Mouse (Mus musculus) hindbrain, postnatal 0 days (tissue): ENCODE results near the gene Ces1e. TPM values are rescaled to one million over a fixed set of nuclear protein-coding genes. Genes with fewer than 3 reads are reported as not detected.
A peak's percentile ranks its signal among the peaks of the same experiment; 100 is the strongest.
"Not testable (repeated sequence)": the region's sequence is repeated elsewhere in the genome, so short reads cannot be mapped to it uniquely, and the experiment has no call there.

Experiments used
- ATAC-seq: fragments of 200-750 bp; cut with Nextera tagmentation; 2 replicates; pipeline ENCODE4 v1.8.0; 2017; ENCODE audit warnings: mild to moderate bottlenecking, moderate TSS enrichment, moderate library complexity
- DNase-seq: peaks from one replicate; pipeline ENCODE4 v3.0.0-alpha.2; 2015; ENCODE audit warnings: low spot score
- H3K27ac ChIP-seq: fragments of 300-500 bp; sonication (generic); 2 replicates; pipeline ENCODE4 v1.5.1; 2014; ENCODE audit warnings: mild to moderate bottlenecking
- H3K27me3 ChIP-seq: fragments of 300-500 bp; sonication (generic); 2 replicates; pipeline ENCODE4 v1.6.1; 2014; ENCODE audit warnings: low read length, mixed read lengths; ENCODE audit not compliant: insufficient read depth
- H3K36me3 ChIP-seq: fragments of 300-500 bp; sonication (generic); 2 replicates; pipeline ENCODE4 v1.6.1; 2014; ENCODE audit warnings: low read length, mixed read lengths; ENCODE audit not compliant: insufficient read depth
- H3K4me1 ChIP-seq: fragments of 300-500 bp; sonication (generic); 2 replicates; pipeline ENCODE4 v1.6.1; 2014; ENCODE audit warnings: antibody characterized with exemption, low read length, mixed read lengths; ENCODE audit not compliant: insufficient read depth
- H3K4me2 ChIP-seq: fragments of 300-500 bp; sonication (generic); 2 replicates; pipeline ENCODE4 v1.6.1; 2014; ENCODE audit warnings: low read depth, mild to moderate bottlenecking, low read length, moderate library complexity, mixed read lengths
- H3K4me3 ChIP-seq: fragments of 300-500 bp; sonication (generic); 2 replicates; pipeline ENCODE4 v1.5.1; 2014; ENCODE audit warnings: low read length
- H3K9ac ChIP-seq: fragments of 300-500 bp; sonication (generic); replicated peaks from 2 replicates; pipeline ENCODE4 v1.6.1; 2014; ENCODE audit warnings: mild to moderate bottlenecking, low read length, moderate library complexity, mixed read lengths
- H3K9me3 ChIP-seq: fragments of 300-500 bp; sonication (generic); 2 replicates; pipeline ENCODE4 v1.6.1; 2016; ENCODE audit warnings: low read length, mixed read lengths
- CTCF ChIP-seq: IDR thresholded peaks from 2 replicates; pipeline ENCODE4 v1.5.1; 2016; ENCODE audit warnings: antibody characterized with exemption, control low read depth, low read depth
- WGBS: fragments of 180-500 bp; shearing (Covaris S2); extraction: QIAGEN DNeasy Blood & Tissue Kit; methylation state at CpG from one replicate; pipeline ENCODE4 v1.1.7; 2014; 5-methylcytosine and 5-hydroxymethylcytosine counted together
- polyA plus RNA-seq: library from polyadenylated mRNA; unstranded; fragments of >200 nt; fragmentation: Nextera tagmentation; extraction: Ambion mirVana; gene quantifications from 2 replicates; pipeline ENCODE4 v1.2.1, GENCODE M21; 2015
- total RNA-seq: library from RNA; depleted of rRNA; stranded (reverse); fragments of >200 nt; gene quantifications from 2 replicates; pipeline ENCODE4 v1.2.3, GENCODE M21; 2014

The Ces1e gene
- total and polyA plus RNA-seq, 2 experiments from 2014 or later: not detected

DNA sequence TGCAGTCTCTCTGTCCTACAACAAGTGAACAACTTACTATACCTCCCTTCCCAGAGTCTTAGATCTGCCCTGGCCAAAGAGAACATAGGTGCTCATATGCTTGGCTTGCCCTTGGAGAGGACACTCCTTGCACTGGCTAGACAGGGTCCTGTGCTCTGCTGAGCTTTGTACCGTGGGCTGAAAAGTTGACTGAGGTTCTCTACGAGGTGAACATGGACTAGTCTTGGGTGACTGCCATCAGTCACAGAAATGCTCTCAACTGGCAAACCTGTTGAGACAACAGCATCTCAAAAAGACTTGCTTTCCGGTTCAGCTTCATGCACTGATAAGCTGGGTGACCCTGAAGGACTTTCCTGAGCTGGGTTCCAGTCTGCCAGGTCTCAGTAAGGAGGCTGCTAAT is 7.5 kb downstream of the Ces1e start:
- no peak for TF ChIP-seq CTCF
- ATAC-seq: no peak
- no peak overlapping the region for H3K4me2 ChIP-seq
- H3K36me3 ChIP-seq: no peaks in the 10 kb centered on the region
- H3K27ac ChIP-seq: no peak overlapping the region
- H3K27me3 ChIP-seq: no peaks in the 10 kb centered on the region
- DNase-seq: no peak
- H3K4me1 ChIP-seq: no peaks in the 10 kb centered on the region
- H3K4me3 ChIP-seq: no peak overlapping the region
- H3K9me3 ChIP-seq: no peaks in the 10 kb centered on the region
- H3K9ac ChIP-seq: no peak overlapping the region
- WGBS: 78% methylated on average over 3 of the region's 3 CpGs

DNA sequence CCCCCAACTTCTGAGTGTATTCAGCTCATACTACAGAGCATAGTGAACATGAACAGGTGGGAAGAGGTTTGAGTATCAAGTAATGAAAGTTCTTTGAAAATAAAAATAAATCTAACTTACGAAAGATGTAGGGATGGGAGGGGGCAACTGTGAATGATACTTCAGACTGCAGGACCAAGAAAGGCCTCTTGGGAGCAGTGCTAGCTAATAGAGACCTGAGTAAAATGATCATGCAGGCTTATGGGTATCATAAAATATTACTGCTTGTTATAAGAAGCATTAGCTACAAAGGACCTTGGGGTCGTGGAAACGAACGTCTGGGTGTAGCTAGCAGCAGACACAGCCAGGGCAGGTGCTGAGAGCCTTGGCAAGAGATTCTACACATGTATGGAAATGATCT is 11.6 kb downstream of the Ces1e start:
- no peak overlapping the region for H3K27ac ChIP-seq
- H3K4me1 ChIP-seq: no peaks in the 10 kb centered on the region
- DNase-seq (peak; percentile 17), ATAC-seq (no peak)
- H3K9ac ChIP-seq: no peak overlapping the region
- H3K27me3 ChIP-seq: no peaks in the 10 kb centered on the region
- no peaks in the 10 kb centered on the region for H3K36me3 ChIP-seq
- H3K9me3 ChIP-seq: no peaks in the 10 kb centered on the region
- WGBS: 68% methylated on average over 4 of the region's 4 CpGs
- peak; percentile 39; the same call in 1 of the 2 replicates for TF ChIP-seq CTCF
- H3K4me2 ChIP-seq: no peak overlapping the region
- no peak overlapping the region for H3K4me3 ChIP-seq

DNA sequence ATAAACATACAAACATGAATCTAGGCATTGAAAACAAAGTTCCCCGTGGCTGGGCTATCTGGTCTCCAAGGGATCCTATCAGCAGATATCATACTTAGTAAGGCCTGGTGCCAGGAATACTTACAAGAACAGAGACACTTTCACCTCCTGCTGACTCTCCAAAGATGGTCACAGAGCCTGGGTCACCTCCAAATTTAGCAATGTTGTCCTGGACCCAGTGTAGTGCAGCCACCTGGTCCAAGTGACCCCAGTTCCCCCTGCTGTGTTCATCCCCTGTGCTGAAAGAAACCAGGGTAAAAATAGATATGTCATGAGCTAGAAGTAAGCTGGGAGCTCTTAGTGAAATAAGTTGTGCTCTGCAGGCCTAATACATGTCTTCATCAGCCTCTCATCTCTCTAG is 12.0 kb downstream of the Ces1e start:
- H3K9ac ChIP-seq: no peak overlapping the region
- 88% methylated on average over 1 of the region's 1 CpGs for WGBS

DNA sequence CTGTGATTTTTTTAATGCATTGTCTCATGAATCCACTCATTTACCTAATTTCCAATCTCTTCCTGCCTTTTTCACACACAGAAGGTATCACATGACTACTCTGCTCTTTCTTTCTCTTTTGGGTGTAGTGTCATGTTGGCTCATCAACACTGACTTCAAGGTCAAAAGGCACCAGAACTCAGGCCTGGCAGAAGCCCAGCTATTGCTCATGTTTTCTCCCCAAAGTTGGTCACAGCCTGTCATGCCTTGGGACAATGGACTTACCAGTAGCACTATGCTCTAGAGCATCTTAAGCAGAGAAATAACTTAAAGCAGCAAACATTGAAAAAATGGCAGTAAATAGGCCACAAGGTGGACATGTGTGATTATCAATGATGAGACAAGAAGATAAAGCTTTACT is 18.3 kb downstream of the Ces1e start:
- no peaks in the 10 kb centered on the region for H3K27me3 ChIP-seq

More for the DNA sequence above, 12.0 kb downstream of the Ces1e start:
- Histone ChIP-seq H3K4me1 (no peaks in the 10 kb centered on the region), H3K4me3 (no peak overlapping the region), H3K27ac (no peak overlapping the region), H3K27me3 (no peaks in the 10 kb centered on the region), H3K4me2 (no peak overlapping the region), H3K36me3 (no peaks in the 10 kb centered on the region), H3K9me3 (no peaks in the 10 kb centered on the region)
- ATAC-seq: no peak
- no peak for TF ChIP-seq CTCF
- DNase-seq: no peak

DNA sequence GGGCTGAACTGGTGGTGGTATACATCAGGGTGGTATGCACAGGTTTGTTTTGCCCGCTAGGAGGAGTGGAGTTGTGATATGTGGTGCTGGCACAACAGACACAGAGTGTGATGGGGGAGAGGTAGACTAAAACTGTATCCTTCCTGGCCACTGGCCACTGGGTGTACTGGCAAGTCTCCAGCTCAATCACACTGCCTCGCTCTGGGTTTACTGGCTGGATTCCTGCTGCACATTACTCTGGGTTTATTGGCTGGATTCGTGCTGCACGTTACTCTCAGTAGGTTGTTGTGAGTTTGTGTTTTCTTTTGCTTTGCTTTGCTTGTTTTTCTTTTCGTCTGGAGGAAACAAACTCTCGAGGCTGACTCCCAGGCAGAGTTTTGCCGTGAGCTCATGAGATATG is 30.3 kb downstream of the Ces1e start:
- not testable (repeated sequence) for H3K4me2 ChIP-seq, H3K27me3 ChIP-seq, H3K4me3 ChIP-seq, H3K4me1 ChIP-seq, H3K27ac ChIP-seq, ATAC-seq, DNase-seq, H3K9ac ChIP-seq, H3K9me3 ChIP-seq, H3K36me3 ChIP-seq
- WGBS: 52% methylated on average over 7 of the region's 7 CpGs

More for the DNA sequence above, 18.3 kb downstream of the Ces1e start:
- Histone ChIP-seq H3K4me3 (no peak overlapping the region), H3K9me3 (no peaks in the 10 kb centered on the region), H3K27ac (no peak overlapping the region), H3K9ac (no peak overlapping the region), H3K4me2 (no peak overlapping the region), H3K36me3 (no peaks in the 10 kb centered on the region), H3K4me1 (no peaks in the 10 kb centered on the region)
- no peak for ATAC-seq
- no peak for TF ChIP-seq CTCF
- DNase-seq: no peak

DNA sequence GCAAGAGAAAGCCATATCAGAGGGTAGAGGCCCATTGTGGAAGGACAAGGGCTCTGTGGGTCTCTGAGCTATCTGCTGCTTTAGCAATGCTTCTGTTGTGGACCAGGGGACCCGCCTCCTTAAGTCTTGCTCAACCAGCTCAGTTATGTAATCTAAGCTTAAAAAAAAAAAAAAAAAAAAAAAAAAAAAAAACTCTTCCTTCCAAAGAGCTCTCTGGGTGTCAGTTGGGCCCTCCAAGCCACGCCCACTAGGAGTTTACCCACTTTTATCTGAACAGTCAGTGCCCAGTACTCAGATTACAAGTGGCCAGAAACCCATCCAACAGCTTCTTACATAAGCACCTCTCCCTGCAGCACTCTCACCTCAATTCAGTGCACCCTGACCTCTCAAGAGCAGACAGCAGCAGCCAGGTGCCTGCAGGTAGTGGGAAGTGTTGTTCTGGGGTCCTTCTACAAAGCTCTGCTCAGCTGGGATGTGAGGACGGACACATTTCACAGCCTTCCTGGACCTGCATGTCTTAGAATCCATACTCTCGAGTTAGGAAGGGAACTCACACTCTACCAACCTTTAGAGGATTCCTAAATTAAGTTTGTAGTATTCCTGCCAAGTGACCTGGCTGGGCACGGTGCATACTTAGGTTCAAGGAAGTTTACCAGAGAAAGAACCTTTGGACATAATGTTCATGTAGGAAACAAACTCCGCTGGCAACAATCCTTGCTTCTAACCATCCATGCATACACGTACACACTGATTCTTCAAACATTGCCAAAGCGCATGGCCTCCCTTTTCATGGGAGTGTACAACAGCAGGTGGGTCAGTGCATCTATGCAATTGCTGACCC is 31.5 kb downstream of the Ces1e start, which contains the start of gene Ces1d:
Ces1d (minus strand) TSS at position 154 of the 841 bp plus-strand sequence.
- Histone ChIP-seq H3K9me3 (no peaks in the 10 kb centered on the region), H3K27me3 (no peaks in the 10 kb centered on the region), H3K4me1 (no peaks in the 10 kb centered on the region), H3K9ac (no peak within 1 kb of the TSS), H3K36me3 (no peaks in the 10 kb centered on the region), H3K27ac (no peak within 1 kb of the TSS), H3K4me2 (no peak within 1 kb of the TSS), H3K4me3 (no peak within 1 kb of the TSS)
- ATAC-seq: no peak
- no peak for TF ChIP-seq CTCF
- WGBS: 81% methylated on average over 8 of the region's 8 CpGs
- DNase-seq: no peak

DNA sequence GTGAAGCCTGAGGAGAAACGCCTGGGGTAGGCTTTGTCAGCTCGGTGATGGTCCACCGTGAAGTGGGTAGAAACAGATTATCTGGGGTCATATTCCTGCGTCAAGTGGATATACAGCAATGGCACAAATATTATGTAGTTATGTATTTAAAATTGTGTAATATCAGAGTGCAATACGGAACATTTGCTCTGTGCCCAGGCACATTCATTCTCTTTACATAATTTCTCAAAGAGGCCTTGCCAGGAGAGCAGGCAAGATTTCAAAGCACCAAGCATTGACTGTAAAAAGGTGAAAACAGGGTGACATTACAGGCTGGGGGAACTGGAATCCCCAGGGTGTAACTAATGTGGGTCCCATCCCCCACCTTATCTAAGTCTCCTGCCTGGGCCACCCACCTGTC is 33.0 kb downstream of the Ces1e start:
- Histone ChIP-seq H3K9me3 (no peaks in the 10 kb centered on the region), H3K27me3 (no peaks in the 10 kb centered on the region), H3K36me3 (no peaks in the 10 kb centered on the region), H3K4me3 (no peak overlapping the region), H3K27ac (no peak overlapping the region), H3K9ac (no peak overlapping the region), H3K4me2 (no peak overlapping the region), H3K4me1 (no peaks in the 10 kb centered on the region)
- ATAC-seq (no peak), DNase-seq (no peak)
- 93% methylated on average over 5 of the region's 5 CpGs for WGBS
- TF ChIP-seq CTCF: no peak
